Mouse (Mus musculus): ENCODE data around the gene Sema5b.

Sema5b gene

GRCm38 (mm10) chr16:35704796-35705195 is 163.9 kb downstream of the Sema5b start:
- no peak for DNase-seq (ENCODE audit: inconsistent ontology term)

- no peak for DNase-seq (ENCODE audit: inconsistent ontology term)
These were observed 166.1 kb downstream of the Sema5b start for GRCm38 (mm10) chr16:35707004-35707403.

- peak; percentile 11 for DNase-seq (ENCODE audit: inconsistent ontology term)
These were observed 170.1 kb downstream of the Sema5b start for GRCm38 (mm10) chr16:35711004-35711403.

GRCm38 (mm10) chr16:35713606-35714005 is 172.7 kb downstream of the Sema5b start:
- DNase-seq (ENCODE audit: inconsistent ontology term), result no peak

All from Muller cell, postnatal 12 days (primary cell).